Comparison of ENCODE assay signal across 8 mouse cellular contexts in the genomic region with DNA sequence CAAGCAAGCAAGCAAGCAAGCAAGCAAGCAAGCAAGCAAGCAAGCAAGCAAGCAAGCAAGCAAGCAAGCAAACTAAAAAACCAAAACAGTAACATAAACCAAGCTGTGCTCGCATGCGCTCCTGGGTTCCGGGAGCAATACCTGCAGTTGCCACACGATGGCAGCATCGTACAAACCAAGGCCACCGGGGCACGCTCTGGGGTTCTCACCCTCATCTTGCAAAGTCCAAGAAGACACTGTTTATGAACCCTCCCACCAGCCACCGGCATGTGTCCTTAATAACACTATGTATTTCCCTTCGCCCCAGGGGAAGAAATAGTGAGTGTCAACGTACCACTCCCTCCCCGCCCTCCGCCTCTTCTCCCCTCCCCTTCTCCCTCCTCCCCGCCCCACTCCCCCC.
DNase-seq lines count a peak whose midpoint lies in the region.

No protein-coding gene starts in this region.

- DNase-seq in R1 (ENCODE audit: low read depth, low spot score), result peak; percentile 76
- DNase-seq in cerebellum, postnatal 14 days, result peak; percentile 88 to 91
- peak; percentile 58 for DNase-seq in gastrocnemius, adult 18-20 months (ENCODE audit: low spot score)
- peak; percentile 90 for DNase-seq in induced T-regulatory cell, adult 2 months (ENCODE audit: low read depth)
- DNase-seq in left cerebral cortex, postnatal 14 days (ENCODE audit: low spot score in 2 of 2), result peak; percentile 70 to 81
- peak; percentile 89 for DNase-seq in mesoderm, embryonic 11.5 days (ENCODE audit: low read depth, low spot score)
- peak; percentile 78 for DNase-seq in right cerebral cortex, postnatal 14 days
- DNase-seq in urinary bladder, postnatal 14 days (ENCODE audit: low spot score), result peak; percentile 78

- intact Hi-C loops in left cerebral cortex, postnatal 14 days (cut with DNase I), result loop anchor here (5.0 to 10.0 kb wide), 2 partner anchors 463 to 605 kb away; no protein-coding TSS in a partner anchor

Comparison
In these comparisons a context has a peak if more than half of its experiments do, and no peak if none do; other contexts are left out.
1. Peak in every context shown above with its lines: DNase-seq.